Mouse (Mus musculus): ENCODE data around the gene Polr3g. TPM values are rescaled to one million over a fixed set of nuclear protein-coding genes. Genes with fewer than 3 reads are reported as not detected.
"Not testable (repeated sequence)": the region's sequence is repeated elsewhere in the genome, so short reads cannot be mapped to it uniquely, and the experiment has no call there.

Gene Polr3g
- total RNA-seq, 2 experiments from 2014 or later: 4.5 to 5.8 TPM

- no peak for DNase-seq (ENCODE audit: low spot score in 2 of 2)
Measured at GRCm38 (mm10) chr13:81690477-81690876, 20.3 kb downstream of the Polr3g start.

GRCm38 (mm10) chr13:81689587-81689986 is 21.2 kb downstream of the Polr3g start:
- DNase-seq (ENCODE audit: low spot score in 2 of 2): no peak

GRCm38 (mm10) chr13:81684884-81685283 is 25.9 kb downstream of the Polr3g start:
- DNase-seq (ENCODE audit: low spot score in 2 of 2): no peak

GRCm38 (mm10) chr13:81684258-81684657 is 26.6 kb downstream of the Polr3g start:
- no peak for DNase-seq (ENCODE audit: low spot score in 2 of 2)

GRCm38 (mm10) chr13:81683107-81683506 is 27.7 kb downstream of the Polr3g start:
- DNase-seq (ENCODE audit: low spot score in 2 of 2): no peak

GRCm38 (mm10) chr13:81675333-81675732 is 35.5 kb downstream of the Polr3g start:
- DNase-seq (ENCODE audit: low spot score in 2 of 2): no peak

- DNase-seq (ENCODE audit: low spot score in 2 of 2): no peak
Measured at GRCm38 (mm10) chr13:81667713-81668112, 43.1 kb downstream of the Polr3g start.

- DNase-seq (ENCODE audit: low spot score in 2 of 2): no peak
Measured at GRCm38 (mm10) chr13:81664331-81664698, 46.5 kb downstream of the Polr3g start.

- DNase-seq (ENCODE audit: low spot score in 2 of 2): no peak
Measured at GRCm38 (mm10) chr13:81663566-81664330, 47.1 kb downstream of the Polr3g start.

- DNase-seq (ENCODE audit: low spot score in 2 of 2): no peak
Measured at GRCm38 (mm10) chr13:81658053-81658752, 52.6 kb downstream of the Polr3g start.

- peak; percentile 91 to 94 for DNase-seq (ENCODE audit: low spot score in 2 of 2)
Measured at GRCm38 (mm10) chr13:81657351-81658052, 53.3 kb downstream of the Polr3g start, which contains the start of gene Lysmd3. TSS of gene Lysmd3 (plus strand) at chr13:81657663.

GRCm38 (mm10) chr13:81657008-81657350 is 53.8 kb downstream of the Polr3g start:
- no peak for DNase-seq (ENCODE audit: low spot score in 2 of 2)

- no peak for DNase-seq (ENCODE audit: low spot score in 2 of 2)
Measured at GRCm38 (mm10) chr13:81656091-81656850, 54.5 kb downstream of the Polr3g start.

GRCm38 (mm10) chr13:81650382-81650781 is 60.4 kb downstream of the Polr3g start:
- not testable (repeated sequence) for DNase-seq (ENCODE audit: low spot score in 2 of 2)

- no peak for DNase-seq (ENCODE audit: low spot score in 2 of 2)
Measured at GRCm38 (mm10) chr13:81646348-81646747, 64.5 kb downstream of the Polr3g start.

- DNase-seq (ENCODE audit: low spot score in 2 of 2): no peak
Measured at GRCm38 (mm10) chr13:81644047-81644565, 66.7 kb downstream of the Polr3g start.

GRCm38 (mm10) chr13:81642491-81643149 is 68.2 kb downstream of the Polr3g start:
- DNase-seq (ENCODE audit: low spot score in 2 of 2): no peak

- DNase-seq (ENCODE audit: low spot score in 2 of 2): peak; percentile 36 to 52
Measured at GRCm38 (mm10) chr13:81641289-81642045, 69.3 kb downstream of the Polr3g start.

- DNase-seq (ENCODE audit: low spot score in 2 of 2): no peak
Measured at GRCm38 (mm10) chr13:81640881-81641280, 69.9 kb downstream of the Polr3g start.

GRCm38 (mm10) chr13:81639624-81640023 is 71.2 kb downstream of the Polr3g start:
- DNase-seq (ENCODE audit: low spot score in 2 of 2): no peak

Measured in adrenal gland, adult 18-20 months (tissue).